Mouse (Mus musculus) MEL (cell line): Measurements from ENCODE around the gene Clec16a.

ENCODE experiments used
- CHD1 ChIP-seq: IDR thresholded peaks from 2 replicates; pipeline ENCODE4 v1.6.1; 2012; ENCODE audit warnings: low read depth, mild to moderate bottlenecking, inconsistent platforms, low read length, improper control_type of control experiment
- CHD2 ChIP-seq: IDR thresholded peaks from 2 replicates; pipeline ENCODE4 v1.6.1; 2011; ENCODE audit warnings: low read length, improper control_type of control experiment
- CTCF ChIP-seq, 3 experiments: IDR thresholded peaks in 2 of 3; conservative IDR thresholded peaks in 1 of 3; 2 replicates each; pipeline ENCODE4 v1.5.1; 2011 to 2012; ENCODE audit warnings: low read length in 3 of 3, low read depth in 2 of 3, mild to moderate bottlenecking in 2 of 3, improper control_type of control experiment in 1 of 3, inconsistent platforms in 1 of 3, mixed read lengths in 1 of 3, moderate library complexity in 1 of 3; ENCODE audit not compliant: control insufficient read depth in 1 of 3, insufficient read depth in 1 of 3, poor library complexity in 1 of 3, severe bottlenecking in 1 of 3
- EP300 ChIP-seq, 2 experiments: IDR thresholded peaks; 2 replicates each; pipeline ENCODE4 v1.6.1; 2011; ENCODE audit warnings: improper control_type of control experiment in 2 of 2, low read length in 2 of 2, low read depth in 1 of 2, mild to moderate bottlenecking in 1 of 2
- GABPA ChIP-seq: IDR thresholded peaks from 2 replicates; pipeline ENCODE4 v1.6.1; 2012; ENCODE audit warnings: low read depth, mild to moderate bottlenecking, inconsistent platforms, low read length, improper control_type of control experiment, moderate library complexity
- MAFK ChIP-seq: IDR thresholded peaks from 2 replicates; pipeline ENCODE4 v1.6.1; 2011; ENCODE audit warnings: low read depth, mild to moderate bottlenecking, low read length, improper control_type of control experiment, borderline replicate concordance
- POLR2A ChIP-seq, 2 experiments: IDR thresholded peaks; 2 replicates each; pipeline ENCODE4 v1.6.1; 2011 to 2012; ENCODE audit warnings: low read length in 2 of 2, mild to moderate bottlenecking in 2 of 2, control low read depth in 1 of 2, improper control_type of control experiment in 1 of 2, low read depth in 1 of 2, moderate library complexity in 1 of 2; ENCODE audit not compliant: control insufficient read depth in 1 of 2, insufficient read depth in 1 of 2, poor library complexity in 1 of 2
- POLR2AphosphoS5 ChIP-seq: IDR thresholded peaks from 2 replicates; pipeline ENCODE4 v1.6.1; 2012; ENCODE audit warnings: low read depth, borderline replicate concordance, mild to moderate bottlenecking, inconsistent platforms, low read length, moderate library complexity, mixed read lengths
- RAD21 ChIP-seq: IDR thresholded peaks from 2 replicates; pipeline ENCODE4 v1.6.1; 2011; ENCODE audit warnings: mild to moderate bottlenecking, low read depth, low read length, improper control_type of control experiment
- TBP ChIP-seq: IDR thresholded peaks from 2 replicates; pipeline ENCODE4 v1.8.0; 2011; ENCODE audit warnings: low read depth, low read length, improper control_type of control experiment
- TCF12 ChIP-seq: IDR thresholded peaks from 2 replicates; pipeline ENCODE4 v1.6.1; 2014; ENCODE audit warnings: low read depth, mild to moderate bottlenecking, inconsistent platforms, low read length, improper control_type of control experiment, moderate library complexity
- USF1 ChIP-seq: IDR thresholded peaks from 2 replicates; pipeline ENCODE4 v1.6.1; 2014; ENCODE audit warnings: low read depth, mild to moderate bottlenecking, inconsistent platforms, low read length, improper control_type of control experiment, moderate library complexity
- USF2 ChIP-seq, 2 experiments: IDR thresholded peaks; 2 replicates each; pipeline ENCODE4 v1.6.1; 2011 to 2012; ENCODE audit warnings: improper control_type of control experiment in 2 of 2, low read length in 2 of 2, borderline replicate concordance in 1 of 2, inconsistent platforms in 1 of 2, low read depth in 1 of 2, mild to moderate bottlenecking in 1 of 2; ENCODE audit not compliant: insufficient read depth in 1 of 2

DNA sequence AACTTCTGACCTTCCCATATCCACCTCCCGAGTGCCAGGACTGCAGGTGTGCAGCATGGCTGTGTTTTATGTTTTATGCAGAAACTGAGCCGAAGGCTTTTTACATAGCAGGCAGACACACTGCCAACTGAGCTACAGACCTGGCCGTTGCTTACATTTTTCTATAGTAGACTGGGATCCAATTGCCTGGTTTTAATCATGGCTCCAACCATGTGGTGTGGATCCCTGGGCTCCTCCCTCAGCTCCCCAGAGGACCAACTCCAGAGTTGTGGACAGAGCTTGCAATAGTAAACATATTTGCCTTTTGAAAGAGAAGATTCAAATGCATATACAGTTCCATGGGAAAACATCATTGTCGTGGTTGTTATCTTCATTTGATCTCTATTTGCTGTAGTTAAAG is 6.5 kb downstream of the Clec16a start:
- TF ChIP-seq USF2 (IDR thresholded peaks at IDR 0.05; ENCODE audit: borderline replicate concordance in 1 of 2, insufficient read depth in 1 of 2, low read depth in 1 of 2, low read length in 2 of 2), result no peak
- no peak for TF ChIP-seq CHD1
- no peak for TF ChIP-seq CTCF (IDR thresholded peaks at IDR 0.05 in 2 of 3, conservative IDR thresholded peaks at IDR 0.05 in 1 of 3; ENCODE audit: control insufficient read depth in 1 of 3, insufficient read depth in 1 of 3, low read depth in 2 of 3, low read length in 3 of 3, poor library complexity in 1 of 3, severe bottlenecking in 1 of 3)
- TF ChIP-seq POLR2AphosphoS5, result no peak
- no peak for TF ChIP-seq MAFK
- TF ChIP-seq POLR2A (IDR thresholded peaks at IDR 0.05; ENCODE audit: control insufficient read depth in 1 of 2, insufficient read depth in 1 of 2, low read depth in 1 of 2, low read length in 2 of 2, poor library complexity in 1 of 2), result no peak
- no peak for TF ChIP-seq TBP
- no peak for TF ChIP-seq USF1
- no peak for TF ChIP-seq EP300 (IDR thresholded peaks at IDR 0.05; ENCODE audit: low read depth in 1 of 2, low read length in 2 of 2)
- TF ChIP-seq GABPA, result no peak
- no peak for TF ChIP-seq TCF12
- no peak for TF ChIP-seq RAD21
- TF ChIP-seq CHD2, result no peak
